Mouse (Mus musculus): ENCODE results near the gene Slc2a8. TPM values are rescaled to one million over a fixed set of nuclear protein-coding genes. Genes with fewer than 3 reads are reported as not detected.

Slc2a8 gene
- polyA plus RNA-seq, 1 experiment from 2014 or later: 26.4 TPM

- WGBS: 69% methylated on average over 6 of the region's 6 CpGs
- H3K27ac ChIP-seq (replicated peaks): no peak overlapping the region
- ATAC-seq (ENCODE audit: low read depth): no peak
- H3K36me3 ChIP-seq: 0 out of 2 replicates have a peak, but pooled peaks cover 3% of the 10 kb centered on the region
- H3K4me3 ChIP-seq: no peak overlapping the region
- H3K4me1 ChIP-seq (replicated peaks): no peaks in the 10 kb centered on the region
- H3K9ac ChIP-seq: no peak overlapping the region
- H3K9me3 ChIP-seq: no peaks in the 10 kb centered on the region
- no peaks in the 10 kb centered on the region for H3K27me3 ChIP-seq
- no peak overlapping the region for H3K4me2 ChIP-seq
These were observed 10.2 kb upstream of the Slc2a8 start for GRCm38 (mm10) chr2:32992130-32992529.

DNA sequence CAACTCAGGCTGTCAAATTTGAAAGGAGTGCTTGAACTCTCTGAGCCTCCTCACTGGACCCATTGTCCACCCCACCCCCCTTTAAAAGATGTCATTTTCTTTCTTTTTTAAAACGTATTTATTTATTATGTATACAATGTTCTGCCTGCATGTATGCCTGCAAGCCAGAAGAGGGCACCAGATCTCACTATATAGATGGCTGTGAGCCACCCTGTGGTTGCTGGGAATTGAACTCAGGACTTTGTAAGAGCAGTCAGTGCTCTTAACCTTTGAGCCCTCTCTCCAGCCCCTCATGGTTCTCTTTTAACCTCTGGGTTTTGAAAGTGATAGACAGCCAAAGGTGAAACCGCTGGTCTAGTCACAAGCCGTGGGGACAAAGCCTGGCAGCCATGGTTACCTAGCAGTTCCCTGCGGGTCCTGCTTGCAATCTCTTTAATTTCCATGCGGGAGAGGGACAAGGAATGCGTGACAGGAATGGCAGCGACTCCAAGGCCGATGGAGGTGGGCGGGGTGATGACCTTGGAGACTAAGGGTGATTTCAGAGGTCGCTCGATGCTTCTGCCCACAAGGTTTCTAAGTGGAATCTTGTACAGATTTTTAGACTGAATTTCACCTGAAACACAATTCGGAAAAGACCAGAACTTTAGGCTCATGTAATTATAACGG lies 8.4 kb upstream of the Slc2a8 start:
- H3K27me3 ChIP-seq: no peaks in the 10 kb centered on the region
- H3K4me2 ChIP-seq: no peak overlapping the region
- no peaks in the 10 kb centered on the region for H3K9me3 ChIP-seq
- no peaks in the 10 kb centered on the region for H3K4me1 ChIP-seq (replicated peaks)
- no peak overlapping the region for H3K9ac ChIP-seq
- no peak overlapping the region for H3K4me3 ChIP-seq
- WGBS: 54% methylated on average over 13 of the region's 13 CpGs
- ATAC-seq (ENCODE audit: low read depth): no peak
- 0 out of 2 replicates have a peak, but pooled peaks cover 3% of the 10 kb centered on the region for H3K36me3 ChIP-seq
- no peak overlapping the region for H3K27ac ChIP-seq (replicated peaks)

GRCm38 (mm10) chr2:32989376-32989775 lies 7.5 kb upstream of the Slc2a8 start:
- WGBS: 84% methylated on average over 3 of the region's 3 CpGs
- ATAC-seq (ENCODE audit: low read depth): no peak
- H3K4me3 ChIP-seq: no peak overlapping the region

GRCm38 (mm10) chr2:32985844-32986243 lies 4.0 kb upstream of the Slc2a8 start:
- H3K4me2 ChIP-seq: no peak overlapping the region
- no peak for ATAC-seq (ENCODE audit: low read depth)
- no peaks in the 10 kb centered on the region for H3K36me3 ChIP-seq
- no peak overlapping the region for H3K4me3 ChIP-seq
- H3K9me3 ChIP-seq: no peaks in the 10 kb centered on the region
- H3K27me3 ChIP-seq: no peaks in the 10 kb centered on the region
- H3K4me1 ChIP-seq (replicated peaks): peaks cover 14% of the 10 kb centered on the region
- no peak overlapping the region for H3K27ac ChIP-seq (replicated peaks)
- 75% methylated on average over 8 of the region's 8 CpGs for WGBS
- H3K9ac ChIP-seq: no peak overlapping the region

More at GRCm38 (mm10) chr2:32989376-32989775, 7.5 kb upstream of the Slc2a8 start:
- no peaks in the 10 kb centered on the region for H3K4me1 ChIP-seq (replicated peaks)
- no peak overlapping the region for H3K4me2 ChIP-seq
- H3K36me3 ChIP-seq: 0 out of 2 replicates have a peak, but pooled peaks cover 3% of the 10 kb centered on the region
- H3K9me3 ChIP-seq: no peaks in the 10 kb centered on the region
- H3K27ac ChIP-seq (replicated peaks): no peak overlapping the region
- H3K9ac ChIP-seq: no peak overlapping the region
- no peaks in the 10 kb centered on the region for H3K27me3 ChIP-seq

DNA sequence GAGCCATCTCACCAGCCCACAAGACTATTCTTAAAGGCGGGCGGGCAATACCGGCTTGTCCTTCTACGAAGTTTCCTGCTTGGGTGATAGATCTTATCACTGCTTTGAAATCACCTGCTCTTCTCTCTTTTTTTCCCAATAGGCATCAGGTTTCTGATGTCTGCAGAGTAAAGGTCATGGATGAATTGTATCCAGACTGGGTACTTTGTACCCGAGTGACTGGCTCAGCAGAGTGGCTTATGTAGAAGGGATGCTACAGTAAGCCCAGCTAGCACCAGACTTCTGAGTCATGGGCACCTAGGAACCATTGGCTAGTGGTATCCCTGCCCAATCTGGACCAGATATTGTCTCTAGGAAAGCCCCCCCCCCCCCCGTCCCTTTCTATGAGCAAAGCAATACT lies 1.7 kb upstream of the Slc2a8 start:
- Histone ChIP-seq H3K4me3 (no peak overlapping the region), H3K27me3 (no peaks in the 10 kb centered on the region), H3K9me3 (no peaks in the 10 kb centered on the region), H3K9ac (no peak overlapping the region), H3K27ac (replicated peaks) (no peak overlapping the region), H3K4me2 (no peak overlapping the region), H3K36me3 (no peaks in the 10 kb centered on the region), H3K4me1 (replicated peaks) (peaks cover 21% of the 10 kb centered on the region)
- ATAC-seq (ENCODE audit: low read depth): no peak
- WGBS: 65% methylated on average over 6 of the region's 6 CpGs

DNA sequence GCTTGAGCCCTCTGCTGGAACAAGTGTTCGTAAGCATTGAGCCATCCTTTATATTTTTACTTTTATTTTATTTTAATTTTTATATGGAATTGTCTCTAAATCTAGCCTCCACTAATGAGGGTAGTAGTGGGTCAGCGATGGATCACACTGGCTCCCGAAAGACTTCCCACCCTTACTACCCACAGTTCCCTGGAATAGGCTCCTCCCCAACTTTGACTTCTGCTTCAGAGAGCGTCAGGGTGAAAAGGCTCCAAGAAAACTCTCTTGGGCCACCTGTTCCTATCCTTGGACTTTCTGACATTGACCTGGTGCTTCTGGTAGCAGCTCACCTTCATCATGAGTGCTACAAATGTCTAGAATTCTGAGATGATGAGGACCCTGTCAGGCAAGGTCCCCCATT lies 817 bp upstream of the Slc2a8 start:
- Histone ChIP-seq H3K4me2 (peak overlapping the region; percentile 99), H3K27me3 (no peaks in the 10 kb centered on the region), H3K9me3 (no peaks in the 10 kb centered on the region), H3K36me3 (no peaks in the 10 kb centered on the region), H3K27ac (replicated peaks) (no peak overlapping the region), H3K9ac (peak overlapping the region; percentile 27; the same call in 1 of the 2 replicates), H3K4me3 (peak overlapping the region; percentile 88), H3K4me1 (replicated peaks) (peaks cover 21% of the 10 kb centered on the region)
- 3% methylated on average over 4 of the region's 4 CpGs for WGBS
- no peak for ATAC-seq (ENCODE audit: low read depth)

DNA sequence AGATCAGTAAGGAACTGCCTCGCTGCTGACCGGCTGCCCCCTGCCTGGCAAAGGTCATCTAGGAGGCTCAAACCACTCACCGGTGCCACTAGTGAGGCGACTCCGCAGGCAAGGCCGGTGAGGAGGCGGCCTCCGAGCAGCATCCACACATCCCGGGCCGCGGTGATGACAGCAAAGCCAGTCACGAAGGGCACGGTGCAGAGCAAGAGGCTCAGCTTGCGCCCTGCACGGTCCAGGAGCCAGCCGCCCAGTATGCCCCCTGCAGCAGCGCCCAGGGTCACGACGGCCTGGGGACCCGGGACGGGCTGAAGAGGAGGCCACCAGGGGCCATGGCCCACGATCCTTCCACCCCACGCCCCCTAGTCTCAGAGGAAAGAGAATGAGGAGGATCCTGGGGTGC lies 602 bp downstream of the Slc2a8 start:
- Histone ChIP-seq H3K9ac (peak overlapping the region; percentile 92), H3K4me2 (peak overlapping the region; percentile 99), H3K9me3 (no peaks in the 10 kb centered on the region), H3K4me3 (peak overlapping the region; percentile 88), H3K27ac (replicated peaks) (peak overlapping the region; percentile 81), H3K36me3 (peaks cover 3% of the 10 kb centered on the region), H3K4me1 (replicated peaks) (peaks cover 25% of the 10 kb centered on the region), H3K27me3 (no peaks in the 10 kb centered on the region)
- 3% methylated on average over 23 of the region's 23 CpGs for WGBS
- peak; percentile 54 for ATAC-seq (ENCODE audit: low read depth)

DNA sequence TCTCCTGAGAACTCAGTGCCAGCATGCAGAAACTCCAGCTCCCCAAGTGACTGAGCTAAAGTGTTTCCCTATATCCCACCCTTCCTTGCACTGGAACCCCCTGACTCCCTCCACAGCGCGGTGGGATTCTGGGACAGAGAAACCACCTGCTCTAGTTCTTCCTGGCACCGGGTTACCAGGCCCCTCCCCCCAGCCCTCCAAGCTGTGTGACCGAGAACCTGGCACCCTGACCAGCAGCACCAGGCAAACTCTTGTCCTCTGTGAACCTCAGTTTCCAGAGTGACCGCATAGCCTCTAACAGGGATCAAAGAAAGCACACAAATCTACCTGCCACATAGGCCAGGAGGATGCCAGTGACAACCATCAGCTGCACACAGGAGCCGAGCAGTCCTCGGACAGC lies 2.2 kb downstream of the Slc2a8 start:
- no peak overlapping the region for H3K27ac ChIP-seq (replicated peaks)
- H3K4me2 ChIP-seq: no peak overlapping the region
- H3K36me3 ChIP-seq: peaks cover 19% of the 10 kb centered on the region
- H3K27me3 ChIP-seq: no peaks in the 10 kb centered on the region
- H3K9ac ChIP-seq: peak overlapping the region; percentile 31; the same call in 1 of the 2 replicates
- no peaks in the 10 kb centered on the region for H3K9me3 ChIP-seq
- WGBS: 86% methylated on average over 7 of the region's 7 CpGs
- no peak overlapping the region for H3K4me3 ChIP-seq
- H3K4me1 ChIP-seq (replicated peaks): peaks cover 25% of the 10 kb centered on the region
- no peak for ATAC-seq (ENCODE audit: low read depth)

DNA sequence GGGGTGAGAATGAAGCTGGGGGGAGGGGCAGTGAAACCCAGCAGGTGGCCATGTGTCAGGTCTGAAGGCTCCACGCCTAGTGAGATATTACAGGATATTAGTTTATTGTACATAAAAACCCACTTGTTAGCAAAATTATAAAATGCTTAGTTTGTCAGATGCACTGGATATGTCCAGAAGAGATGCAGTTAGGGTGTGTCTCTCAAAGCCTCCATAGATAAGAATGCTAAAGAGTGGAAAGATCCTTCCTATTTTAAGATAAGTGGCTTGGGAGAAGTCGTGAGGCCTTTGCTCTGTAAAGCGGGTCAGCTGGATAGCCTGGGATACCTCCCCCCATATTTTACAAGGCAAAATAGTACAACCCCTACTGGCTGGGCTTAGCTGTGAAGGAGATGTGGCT lies 3.2 kb downstream of the Slc2a8 start:
- H3K9me3 ChIP-seq: no peaks in the 10 kb centered on the region
- H3K27me3 ChIP-seq: no peaks in the 10 kb centered on the region
- no peak overlapping the region for H3K9ac ChIP-seq
- 83% methylated on average over 3 of the region's 3 CpGs for WGBS
- peaks cover 25% of the 10 kb centered on the region for H3K4me1 ChIP-seq (replicated peaks)
- H3K27ac ChIP-seq (replicated peaks): no peak overlapping the region
- ATAC-seq (ENCODE audit: low read depth): no peak
- H3K4me2 ChIP-seq: no peak overlapping the region
- no peak overlapping the region for H3K4me3 ChIP-seq
- peaks cover 29% of the 10 kb centered on the region for H3K36me3 ChIP-seq

DNA sequence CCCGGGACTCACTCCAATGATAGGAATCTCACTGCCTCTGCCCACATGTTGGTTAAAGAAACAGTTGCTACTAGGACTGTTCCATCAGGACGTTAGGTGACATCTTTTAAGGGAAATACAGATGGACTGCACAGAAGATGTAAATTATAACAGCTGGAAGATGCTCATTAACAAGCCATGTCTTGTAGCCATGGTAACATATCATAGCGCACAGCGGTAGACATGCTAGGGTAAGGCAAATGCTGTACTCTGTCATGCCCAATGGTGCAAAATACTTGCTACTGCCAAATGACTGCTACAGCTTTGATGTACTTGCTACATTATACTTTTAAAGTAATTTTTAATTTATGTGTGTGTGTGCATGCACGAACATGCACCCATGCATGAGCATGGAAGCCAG lies 4.8 kb downstream of the Slc2a8 start:
- no peak overlapping the region for H3K27ac ChIP-seq (replicated peaks)
- no peak for ATAC-seq (ENCODE audit: low read depth)
- H3K27me3 ChIP-seq: no peaks in the 10 kb centered on the region
- no peaks in the 10 kb centered on the region for H3K9me3 ChIP-seq
- H3K4me1 ChIP-seq (replicated peaks): peaks cover 17% of the 10 kb centered on the region
- 79% methylated on average over 5 of the region's 5 CpGs for WGBS
- peaks cover 42% of the 10 kb centered on the region for H3K36me3 ChIP-seq
- H3K4me3 ChIP-seq: no peak overlapping the region
- H3K9ac ChIP-seq: peak overlapping the region; percentile 18; the same call in 1 of the 2 replicates
- no peak overlapping the region for H3K4me2 ChIP-seq

- no peak overlapping the region for H3K4me3 ChIP-seq
- no peaks in the 10 kb centered on the region for H3K9me3 ChIP-seq
- no peak overlapping the region for H3K4me2 ChIP-seq
- H3K4me1 ChIP-seq (replicated peaks): peaks cover 15% of the 10 kb centered on the region
- H3K27me3 ChIP-seq: no peaks in the 10 kb centered on the region
- no peak for ATAC-seq (ENCODE audit: low read depth)
- no peak overlapping the region for H3K27ac ChIP-seq (replicated peaks)
- peaks cover 42% of the 10 kb centered on the region for H3K36me3 ChIP-seq
- 89% methylated on average over 8 of the region's 8 CpGs for WGBS
- no peak overlapping the region for H3K9ac ChIP-seq
These were observed 7.7 kb downstream of the Slc2a8 start for GRCm38 (mm10) chr2:32974216-32974615.

GRCm38 (mm10) chr2:32971235-32971634 lies 10.6 kb downstream of the Slc2a8 start:
- Histone ChIP-seq H3K36me3 (peaks cover 38% of the 10 kb centered on the region), H3K4me1 (replicated peaks) (peaks cover 28% of the 10 kb centered on the region), H3K4me2 (no peak overlapping the region), H3K9ac (no peak overlapping the region), H3K27me3 (no peaks in the 10 kb centered on the region), H3K4me3 (no peak overlapping the region), H3K27ac (replicated peaks) (no peak overlapping the region), H3K9me3 (no peaks in the 10 kb centered on the region)
- 26% methylated on average over 9 of the region's 9 CpGs for WGBS
- ATAC-seq (ENCODE audit: low read depth): no peak

DNA sequence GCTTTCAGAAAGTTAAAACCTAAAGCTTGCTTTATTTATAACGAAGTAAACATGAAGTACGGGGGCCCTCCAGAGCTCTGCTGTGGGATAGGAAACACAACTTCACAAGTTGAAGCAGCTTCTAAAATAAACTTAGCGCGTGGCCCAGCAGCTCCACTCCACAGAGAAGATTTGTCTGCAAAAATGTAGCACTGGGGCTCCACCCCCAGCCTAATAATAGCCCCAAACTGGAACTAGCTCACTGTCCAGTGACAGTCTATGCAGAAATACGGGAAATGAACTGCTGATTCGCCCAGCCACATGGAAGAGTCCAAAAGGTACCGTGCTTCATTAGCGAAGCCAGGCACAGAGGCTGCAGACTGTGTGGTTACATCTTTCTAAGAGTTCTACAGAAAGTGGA lies 12.6 kb downstream of the Slc2a8 start:
- ATAC-seq (ENCODE audit: low read depth): no peak
- Histone ChIP-seq H3K4me2 (no peak overlapping the region), H3K9me3 (no peaks in the 10 kb centered on the region), H3K4me3 (no peak overlapping the region), H3K36me3 (peaks cover 28% of the 10 kb centered on the region), H3K9ac (0 out of 2 replicates have a peak overlapping the region, but pooled peaks have one; percentile 38), H3K4me1 (replicated peaks) (peaks cover 38% of the 10 kb centered on the region), H3K27me3 (no peaks in the 10 kb centered on the region), H3K27ac (replicated peaks) (no peak overlapping the region)
- 91% methylated on average over 8 of the region's 8 CpGs for WGBS
